Mouse (Mus musculus) G1E-ER4 (cell line): ENCODE data around the gene Cdon. TPM values are rescaled to one million over a fixed set of nuclear protein-coding genes. Genes with fewer than 3 reads are reported as not detected.

Source experiments
- GATA1 ChIP-seq: IDR thresholded peaks from one replicate; pipeline ENCODE4 v1.8.0; 2012; ENCODE audit warnings: low read length, inconsistent platforms
- polyA plus RNA-seq: library from polyadenylated mRNA; stranded (reverse); fragments of >175 nt; gene quantifications from 2 replicates; pipeline ENCODE4 v1.2.3, GENCODE M21; 2012

The Cdon gene
- polyA plus RNA-seq, 1 experiment, result not detected

DNA sequence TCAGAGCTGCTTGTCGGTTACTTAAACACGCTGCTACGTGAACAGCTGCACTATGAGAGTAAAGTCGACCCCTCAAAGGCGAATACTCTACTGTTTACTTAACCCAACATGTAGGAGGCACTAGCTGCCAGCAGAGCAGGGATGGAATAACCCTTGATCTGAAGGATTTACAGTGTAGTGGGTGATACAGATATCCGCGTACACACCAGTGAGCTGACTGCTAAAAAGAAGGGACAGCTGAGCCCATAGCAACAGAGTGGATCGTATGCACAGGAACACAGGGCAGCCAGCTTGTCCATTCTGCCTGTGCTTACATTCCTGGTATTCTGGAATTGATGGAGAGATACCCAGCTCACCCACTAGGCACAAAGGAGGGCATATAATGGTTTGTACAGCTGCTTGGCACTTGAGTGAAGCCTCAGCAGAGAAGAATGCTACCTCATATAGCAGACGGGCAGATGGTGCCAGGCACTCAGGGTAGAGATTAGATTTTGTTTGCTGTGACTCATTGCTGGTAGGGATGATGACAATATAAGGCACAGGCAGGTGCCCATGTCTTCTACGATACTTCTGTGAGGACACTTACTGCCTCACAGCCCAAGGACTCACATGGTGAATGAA is 53.3 kb downstream of the Cdon start:
- TF ChIP-seq GATA1, result no peak

DNA sequence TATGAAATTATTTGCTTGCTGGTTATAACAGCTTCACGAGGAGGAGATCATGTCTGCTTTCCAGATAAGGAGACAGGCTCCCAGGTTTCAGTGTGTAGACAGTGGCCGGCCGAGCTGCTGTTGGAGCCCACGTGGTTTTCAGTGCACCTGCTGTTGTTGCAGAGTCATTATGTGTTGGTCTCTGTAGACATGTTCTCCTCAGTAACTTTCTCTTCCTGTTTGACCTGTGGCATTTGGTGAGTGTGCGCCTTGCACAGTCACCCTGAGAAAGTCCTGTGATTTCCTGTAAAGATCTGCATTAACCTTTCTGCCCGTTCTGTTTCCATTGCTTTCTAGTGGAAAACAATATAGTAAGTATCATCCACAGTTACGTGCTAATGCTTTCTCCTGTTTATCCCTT is 54.5 kb downstream of the Cdon start:
- no peak for TF ChIP-seq GATA1

DNA sequence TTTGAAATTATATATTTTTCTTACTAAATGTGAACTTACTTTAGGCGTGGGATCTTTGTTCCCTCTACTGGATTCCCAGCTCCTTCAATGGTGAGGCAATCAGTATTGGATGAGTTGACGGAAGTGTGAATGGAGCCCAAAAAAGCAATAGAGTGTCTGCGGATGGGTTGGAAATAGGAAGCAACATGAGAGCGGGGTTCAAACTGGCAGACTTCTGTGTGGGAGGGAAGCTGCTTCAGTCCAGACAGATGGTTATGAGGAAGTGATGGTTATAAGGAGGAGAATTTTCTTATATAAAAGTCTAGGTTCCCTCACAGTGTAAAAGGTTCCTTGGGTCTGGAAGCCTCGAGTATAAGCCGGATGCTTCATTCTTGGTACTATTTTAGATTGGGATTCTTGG is 58.5 kb downstream of the Cdon start:
- no peak for TF ChIP-seq GATA1

DNA sequence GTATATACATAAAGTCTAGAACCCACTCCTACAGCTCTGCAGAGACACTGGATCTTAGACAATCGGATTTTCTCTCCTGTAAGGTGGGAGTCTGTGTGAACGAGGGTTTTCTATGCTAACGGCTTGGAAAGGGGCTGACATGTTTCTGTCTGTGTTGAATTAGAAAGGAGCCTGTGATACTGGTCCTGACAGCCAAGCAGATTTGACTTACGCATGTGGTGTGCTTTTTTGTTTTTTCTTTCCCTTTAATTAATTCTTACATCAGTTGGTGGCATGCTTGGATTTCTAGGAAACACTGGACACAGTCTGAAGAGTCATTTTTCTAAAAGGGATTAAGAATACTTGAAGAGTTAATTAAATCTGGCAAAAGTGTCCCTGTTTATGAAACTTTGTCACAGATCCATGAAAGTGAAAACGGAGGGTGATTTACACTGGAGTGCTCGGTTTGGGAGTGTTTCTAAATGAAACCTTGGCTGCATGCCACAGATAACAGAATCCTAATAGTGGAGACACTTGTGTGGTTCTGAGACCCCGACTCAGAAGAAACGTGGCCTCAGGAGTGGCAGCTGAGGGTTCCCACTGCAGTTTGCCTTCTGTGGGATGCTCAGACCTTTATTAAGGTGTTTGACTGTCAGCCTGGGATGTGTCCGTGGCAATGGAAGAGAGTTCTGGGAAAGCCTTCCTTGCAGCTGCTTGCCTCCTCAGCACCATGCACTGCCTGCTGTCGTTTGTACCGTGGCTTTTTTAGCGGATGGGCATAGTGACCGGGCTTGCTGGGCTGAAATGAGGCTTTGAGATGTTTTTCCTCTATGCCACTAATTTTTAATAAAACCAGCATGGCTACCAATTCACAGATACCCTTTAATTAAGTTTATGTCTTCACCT is 61.3 kb downstream of the Cdon start:
- TF ChIP-seq GATA1, result no peak

DNA sequence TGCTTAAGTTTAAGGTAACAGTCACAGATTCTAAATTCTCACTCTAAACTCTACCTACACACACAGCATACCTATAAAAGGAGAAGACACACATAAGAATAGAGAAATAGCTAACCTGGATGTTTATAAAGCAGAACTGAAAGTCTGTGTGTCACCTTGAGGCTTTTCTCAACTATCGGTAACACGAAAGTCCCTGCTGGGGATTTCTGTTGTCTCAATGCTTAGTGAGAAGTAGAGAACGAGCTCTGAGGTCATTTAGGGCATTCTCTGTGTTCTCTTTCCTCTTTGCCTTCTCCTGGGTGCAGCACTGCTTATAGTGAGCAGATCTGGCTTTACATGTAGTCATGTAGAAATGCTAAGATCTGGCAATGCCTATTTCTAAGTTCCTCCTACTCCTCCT is 63.0 kb downstream of the Cdon start:
- TF ChIP-seq GATA1, result no peak

DNA sequence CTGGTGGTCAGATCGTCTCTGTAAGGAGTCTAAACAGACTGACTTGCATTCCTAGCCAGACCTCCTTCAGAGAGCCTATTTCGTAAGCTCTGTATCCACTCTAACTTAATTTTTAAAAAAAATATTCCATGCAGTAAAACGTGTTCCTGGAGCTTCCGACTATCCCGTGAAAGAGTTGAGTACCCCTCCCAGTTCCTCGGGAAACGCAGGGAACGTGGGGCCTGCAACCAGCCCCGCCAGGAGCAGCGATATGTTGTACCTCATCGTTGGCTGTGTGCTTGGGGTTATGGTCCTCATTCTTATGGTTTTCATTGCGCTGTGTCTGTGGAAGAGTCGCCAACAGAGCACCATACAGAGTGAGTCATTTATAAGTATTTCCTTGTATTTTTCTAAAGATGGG is 65.7 kb downstream of the Cdon start:
- TF ChIP-seq GATA1, result no peak

DNA sequence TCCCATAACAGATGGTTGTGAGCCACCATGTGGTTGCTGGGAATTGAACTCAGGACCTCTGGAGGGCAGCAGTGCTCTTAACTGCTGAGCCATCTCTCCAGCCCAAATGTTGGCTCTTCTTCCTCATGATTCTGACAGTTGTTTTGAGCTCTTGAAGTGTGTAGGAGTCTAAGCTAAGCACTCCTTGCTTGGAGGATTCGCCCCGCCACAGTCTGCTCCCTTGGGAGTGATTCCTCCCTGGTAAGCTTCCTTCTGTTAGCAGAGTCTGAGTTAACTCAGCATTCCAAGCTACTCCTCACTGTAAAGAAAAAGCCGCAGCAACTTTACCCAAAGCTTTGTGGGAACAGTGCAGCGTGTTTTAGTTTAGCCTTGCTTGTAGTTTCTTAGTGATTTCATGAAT is 67.6 kb downstream of the Cdon start:
- TF ChIP-seq GATA1, result no peak

DNA sequence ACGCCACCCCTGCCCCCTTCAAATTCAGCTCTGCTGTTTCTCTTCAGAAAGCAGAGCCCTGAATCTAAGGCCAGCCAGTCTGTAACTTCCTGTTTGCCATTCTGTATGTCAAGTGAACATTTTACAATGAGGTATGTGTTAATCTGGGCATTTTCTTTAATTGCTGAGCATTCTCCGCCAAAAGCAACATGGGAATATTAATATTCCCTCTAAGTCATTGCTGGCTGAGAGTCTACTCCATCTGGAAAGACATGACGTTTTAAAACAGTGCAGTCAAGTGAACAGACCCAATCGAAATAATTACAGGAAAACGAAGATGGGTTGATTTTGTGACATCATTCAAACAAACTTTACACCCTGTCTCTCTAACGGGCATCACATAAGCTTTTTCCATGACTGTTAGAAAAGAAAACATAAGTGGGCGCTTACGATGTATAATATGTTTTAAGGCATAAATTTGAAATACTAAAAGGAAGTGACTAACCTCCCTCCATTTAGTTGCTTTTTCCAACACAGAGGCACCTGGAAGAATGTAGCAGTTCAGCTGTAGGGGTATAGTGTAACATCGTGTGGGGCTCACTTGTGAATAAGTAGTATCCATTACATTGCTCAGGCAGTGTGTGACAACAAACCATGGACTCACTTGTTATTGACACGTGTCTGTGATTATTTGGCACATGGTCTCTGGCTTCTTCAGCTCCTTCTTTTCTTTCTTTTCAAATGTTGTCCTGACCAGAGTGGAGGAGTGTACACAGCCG is 70.4 kb downstream of the Cdon start:
- TF ChIP-seq GATA1, result no peak

DNA sequence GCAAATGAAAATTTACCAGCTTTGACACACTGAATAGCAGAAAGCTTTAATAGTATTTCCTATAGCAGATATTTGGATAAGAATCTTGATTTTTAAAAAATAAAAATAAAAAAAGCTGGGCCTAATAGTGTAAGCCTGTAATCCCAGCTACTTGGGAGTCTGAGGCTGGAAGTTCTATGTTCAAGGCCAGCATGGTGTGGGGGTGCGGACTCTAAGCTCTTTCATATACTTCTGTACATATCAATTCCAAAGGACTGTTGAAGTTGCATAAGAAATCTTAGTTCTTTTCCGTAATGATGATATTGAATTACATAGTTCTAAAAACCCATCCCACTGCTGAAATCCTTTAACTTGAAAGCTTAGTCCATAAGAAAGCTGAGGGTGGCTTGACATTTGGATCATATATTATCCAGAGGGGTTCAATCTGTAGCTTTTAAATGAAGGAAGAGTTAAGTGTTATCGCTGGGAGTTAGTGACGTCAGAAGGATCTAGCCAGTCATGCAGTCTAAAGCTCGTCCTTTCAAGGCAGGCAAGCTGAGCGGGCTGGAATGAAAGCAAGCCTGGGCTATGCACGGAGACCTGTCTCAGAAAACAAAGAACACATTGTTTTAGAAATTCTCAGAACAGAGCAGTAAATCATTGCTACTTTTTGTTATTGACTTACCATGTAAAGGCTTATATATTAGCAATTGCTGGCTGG is 72.3 kb downstream of the Cdon start:
- TF ChIP-seq GATA1, result no peak

DNA sequence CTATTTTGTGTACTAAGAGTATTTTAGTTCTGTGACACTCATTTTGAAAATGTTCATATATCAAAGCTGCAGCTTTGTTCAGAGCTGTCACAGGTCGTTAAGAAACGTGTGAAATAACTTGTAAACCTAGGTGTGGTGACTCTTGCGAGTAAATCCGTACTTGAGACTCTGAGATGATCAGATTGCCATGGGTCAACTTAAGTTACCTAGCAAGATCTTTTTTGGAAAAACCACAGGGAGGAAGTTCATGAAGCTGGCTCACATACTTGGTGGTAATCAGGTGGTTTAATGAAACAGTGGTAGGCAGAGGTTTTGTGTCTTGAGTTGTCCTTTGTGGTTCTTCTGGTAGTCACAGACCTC is 72.8 kb downstream of the Cdon start:
- TF ChIP-seq GATA1, result no peak

DNA sequence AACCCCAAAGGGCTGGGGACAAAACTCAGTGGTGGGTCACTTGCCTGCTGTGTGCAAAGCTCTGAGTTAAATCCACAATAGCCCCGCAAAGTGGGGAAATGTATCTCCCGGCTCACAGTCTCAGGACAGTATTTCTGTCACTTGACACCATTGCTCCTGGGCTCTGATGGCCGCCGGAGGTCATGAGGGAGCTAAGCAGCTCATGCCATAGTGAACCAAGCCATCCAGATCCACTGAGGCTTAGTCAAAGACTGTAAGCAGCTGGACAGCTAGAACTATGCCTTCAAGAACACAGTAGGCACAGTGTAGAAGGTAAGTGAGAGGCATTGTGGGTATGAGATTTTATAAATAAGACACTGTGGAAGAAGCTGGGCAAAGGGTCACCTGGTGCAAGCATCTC is 74.0 kb downstream of the Cdon start:
- no peak for TF ChIP-seq GATA1

DNA sequence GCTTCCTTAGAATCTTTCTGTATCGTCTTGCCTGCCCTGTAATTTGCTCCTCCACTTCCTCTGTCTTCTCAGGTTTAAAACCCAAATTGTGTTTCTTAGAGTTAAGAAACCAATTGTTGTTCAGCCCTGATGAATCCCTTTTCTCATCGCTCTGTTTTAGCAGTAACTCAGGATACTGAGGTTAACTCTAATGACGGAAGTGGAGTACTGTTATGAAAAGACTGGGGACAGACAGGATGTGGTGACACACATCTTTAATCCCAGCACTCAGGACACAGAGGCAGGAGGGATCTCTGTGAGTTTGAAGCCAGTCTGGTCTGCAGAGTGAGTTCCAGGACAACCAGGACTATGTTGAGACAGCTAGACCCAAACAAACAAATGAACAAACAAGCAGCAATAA is 74.5 kb downstream of the Cdon start:
- TF ChIP-seq GATA1, result no peak

DNA sequence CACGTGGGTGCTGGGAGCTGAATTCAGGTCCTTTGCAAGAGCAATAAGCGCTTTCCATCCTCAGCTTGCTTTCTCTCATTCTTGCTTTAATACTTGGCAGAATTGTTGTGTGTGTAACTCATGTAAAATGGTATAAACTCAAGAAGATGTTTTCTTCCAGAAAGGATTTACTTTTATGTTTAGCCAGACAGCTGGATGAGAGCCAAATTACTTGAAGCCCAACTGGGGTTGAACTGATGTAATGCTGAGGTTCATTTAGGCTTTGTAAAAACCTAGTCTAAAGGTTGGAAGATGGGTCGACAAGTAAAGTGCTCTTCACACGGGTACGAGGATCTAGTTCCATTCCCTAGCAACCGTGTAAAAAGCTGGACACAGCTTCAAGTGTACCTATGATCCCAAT is 79.0 kb downstream of the Cdon start:
- TF ChIP-seq GATA1, result no peak

DNA sequence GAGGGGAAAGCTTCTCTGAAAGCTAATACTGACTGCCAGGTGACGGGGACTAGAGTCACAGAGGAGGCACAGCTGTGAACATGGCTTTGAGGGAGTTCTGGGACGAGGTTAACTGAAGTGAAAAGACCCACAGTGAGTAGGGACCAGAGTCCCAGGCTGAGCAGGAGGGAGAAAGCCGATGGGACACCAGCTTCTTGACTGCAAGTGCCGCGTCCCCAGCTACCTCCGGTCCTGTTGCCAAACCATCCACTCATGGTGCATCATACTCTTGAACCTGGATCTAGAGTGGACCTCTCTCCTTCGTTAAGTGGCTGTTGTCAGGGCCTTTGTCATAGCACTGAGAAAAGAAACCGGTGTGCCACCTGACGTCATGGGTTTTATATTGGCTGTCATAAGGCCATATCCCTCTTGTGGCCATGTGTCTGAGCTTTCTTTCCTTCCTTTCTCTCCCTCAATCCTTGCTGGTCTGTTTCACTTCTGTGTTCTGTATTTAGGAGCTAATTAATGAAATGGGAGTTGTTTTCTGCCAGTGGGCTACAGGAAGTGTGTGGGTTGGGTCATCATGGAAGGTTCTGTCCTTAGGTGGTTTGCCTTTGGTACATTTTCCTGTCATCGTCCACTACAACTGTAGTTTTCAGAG is 81.6 kb downstream of the Cdon start:
- no peak for TF ChIP-seq GATA1

DNA sequence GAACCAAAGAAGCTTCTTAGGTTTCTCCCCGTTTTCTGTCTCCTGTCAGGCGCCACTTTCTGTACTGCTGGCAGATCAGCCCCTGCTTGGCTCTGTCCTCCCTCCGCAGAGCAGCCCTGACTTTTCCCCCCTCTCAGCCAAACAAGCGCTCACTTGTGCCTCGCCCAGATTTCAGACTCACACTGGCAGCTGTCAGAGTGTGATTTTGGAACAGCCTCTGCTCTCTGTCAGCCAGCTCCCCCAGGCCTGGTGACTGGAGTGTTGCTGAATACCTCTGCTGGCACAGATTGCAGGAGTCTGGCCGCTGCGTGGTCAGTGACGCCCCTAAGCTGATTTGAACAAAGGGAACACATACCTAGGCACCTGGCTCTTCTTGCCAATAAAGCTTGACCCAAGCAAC is 87.3 kb downstream of the Cdon start:
- no peak for TF ChIP-seq GATA1
